Mouse (Mus musculus): ENCODE data around the gene Btbd35f17.
"Not testable (repeated sequence)": the region's sequence is repeated elsewhere in the genome, so short reads cannot be mapped to it uniquely, and the experiment has no call there.

Gene Btbd35f17

GRCm38 (mm10) chrX:4370336-4370735 is at the start of gene Btbd35f17:
Gene Btbd35f17, plus strand, starts transcription at chrX:4370636.
- not testable (repeated sequence) for DNase-seq
